ENCODE assay signal across 12 mouse cellular contexts in genomic region chr2:145784964-145785363, GRCm38 (mm10).
A peak's percentile ranks its signal among the peaks of the same experiment; 100 is the strongest.
DNase-seq lines count a peak whose midpoint lies in the region; ATAC-seq and TF ChIP-seq lines count a peak whose summit lies in the region.
"Had no signal": no experiment of that assay in that cellular context is flagged by ENCODE, and none has a peak within 500 bp of the region (broad histone marks: within the 10 kb centered on the region; RNA-seq: fewer than 3 reads in every experiment).

No protein-coding gene starts in this region.

- peak overlapping the region; percentile 68 for H3K27ac ChIP-seq in intestine, embryonic 14.5 days (ENCODE audit: low read depth)
- no peak overlapping the region; the same call in 1 of the 2 replicates for H3K27ac ChIP-seq in intestine, postnatal 0 days (ENCODE audit: low read depth, low read length)
- H3K27ac ChIP-seq in heart, postnatal 0 days (ENCODE audit: low read depth), result peak overlapping the region; percentile 30; the same call in 1 of the 2 replicates
- H3K27ac ChIP-seq in stomach, postnatal 0 days (replicated peaks), result peak overlapping the region; percentile 82
- H3K27ac ChIP-seq: midbrain, embryonic 13.5 days had no signal

- peaks cover 35% of the 10 kb centered on the region for H3K4me1 ChIP-seq in intestine, embryonic 14.5 days (replicated peaks; ENCODE audit: control insufficient read depth, insufficient read depth, low read length)
- H3K4me1 ChIP-seq in intestine, postnatal 0 days (replicated peaks; ENCODE audit: control insufficient read depth, insufficient read depth, low read length), result peaks cover 4% of the 10 kb centered on the region; the same call in 1 of the 2 replicates
- peaks cover 20% of the 10 kb centered on the region; the same call in 1 of the 2 replicates for H3K4me1 ChIP-seq in heart, postnatal 0 days (ENCODE audit: control insufficient read depth, insufficient read depth)
- H3K4me1 ChIP-seq in stomach, postnatal 0 days (replicated peaks; ENCODE audit: control insufficient read depth, insufficient read depth), result peaks cover 6% of the 10 kb centered on the region

- ATAC-seq in intestine, embryonic 14.5 days (replicated peaks; ENCODE audit: low FRiP score, low TSS enrichment, low read depth), result no peak
- no peak for ATAC-seq in intestine, postnatal 0 days
- no peak for ATAC-seq in heart, postnatal 0 days (ENCODE audit: insufficient read depth, low read depth)
- ATAC-seq in stomach, postnatal 0 days (ENCODE audit: low FRiP score, low TSS enrichment), result peak; percentile 3; the same call in 1 of the 2 replicates
- ATAC-seq in erythroid progenitor cell, adult 5-6 weeks (replicated peaks; ENCODE audit: low FRiP score, poor library complexity, severe bottlenecking), result no peak

- WGBS in intestine, embryonic 14.5 days, result 81% methylated on average over 1 of the region's 1 CpGs
- WGBS in intestine, postnatal 0 days, result 61% methylated on average over 1 of the region's 1 CpGs
- 65% methylated on average over 1 of the region's 1 CpGs for WGBS in heart, postnatal 0 days
- 78% methylated on average over 1 of the region's 1 CpGs for WGBS in stomach, postnatal 0 days

- no peak overlapping the region for H3K4me2 ChIP-seq in intestine, embryonic 14.5 days (ENCODE audit: low read length)
- no peak overlapping the region for H3K4me2 ChIP-seq in intestine, postnatal 0 days (replicated peaks; ENCODE audit: low read depth)
- H3K4me2 ChIP-seq in heart, postnatal 0 days (ENCODE audit: low read depth, low read length), result no peak overlapping the region
- no peak overlapping the region for H3K4me2 ChIP-seq in stomach, postnatal 0 days (replicated peaks; ENCODE audit: low read depth)

- TF ChIP-seq CTCF in intestine, postnatal 0 days (IDR thresholded peaks at IDR 0.05; ENCODE audit: low read depth), result no peak
- TF ChIP-seq CTCF in heart, postnatal 0 days (IDR thresholded peaks at IDR 0.05; ENCODE audit: low read depth), result no peak
- TF ChIP-seq CTCF in stomach, postnatal 0 days (IDR thresholded peaks at IDR 0.05; ENCODE audit: low read depth), result no peak

- H3K36me3 ChIP-seq in intestine, embryonic 14.5 days (ENCODE audit: control insufficient read depth, insufficient read depth, low read length), result no peaks in the 10 kb centered on the region
- H3K36me3 ChIP-seq in intestine, postnatal 0 days (ENCODE audit: control insufficient read depth, insufficient read depth), result no peaks in the 10 kb centered on the region
- H3K36me3 ChIP-seq in heart, postnatal 0 days (replicated peaks; ENCODE audit: control insufficient read depth, insufficient read depth, low read length), result no peaks in the 10 kb centered on the region
- H3K36me3 ChIP-seq in stomach, postnatal 0 days (ENCODE audit: control insufficient read depth, insufficient read depth, low read length), result no peaks in the 10 kb centered on the region
- H3K36me3 ChIP-seq: hindbrain, embryonic 15.5 days; midbrain, embryonic 13.5 days had no signal

- H3K9me3 ChIP-seq in intestine, embryonic 14.5 days (ENCODE audit: control insufficient read depth, low read length), result no peaks in the 10 kb centered on the region
- H3K9me3 ChIP-seq in intestine, postnatal 0 days (ENCODE audit: control insufficient read depth), result no peaks in the 10 kb centered on the region
- no peaks in the 10 kb centered on the region for H3K9me3 ChIP-seq in heart, postnatal 0 days (replicated peaks; ENCODE audit: control insufficient read depth, low read length)
- no peaks in the 10 kb centered on the region for H3K9me3 ChIP-seq in stomach, postnatal 0 days (ENCODE audit: control insufficient read depth, low read length)
- H3K9me3 ChIP-seq: hindbrain, embryonic 15.5 days; midbrain, embryonic 13.5 days had no signal

- no peaks in the 10 kb centered on the region for H3K27me3 ChIP-seq in intestine, embryonic 14.5 days (replicated peaks; ENCODE audit: control insufficient read depth, insufficient read depth, low read length)
- H3K27me3 ChIP-seq in intestine, postnatal 0 days (replicated peaks; ENCODE audit: control insufficient read depth, insufficient read depth, low read length), result no peaks in the 10 kb centered on the region
- no peaks in the 10 kb centered on the region for H3K27me3 ChIP-seq in heart, postnatal 0 days (ENCODE audit: control insufficient read depth, insufficient read depth, low read length)
- H3K27me3 ChIP-seq in stomach, postnatal 0 days (ENCODE audit: control insufficient read depth, insufficient read depth, low read length), result no peaks in the 10 kb centered on the region
- H3K27me3 ChIP-seq: hindbrain, embryonic 15.5 days had no signal

- DNase-seq in intestine, embryonic 14.5 days (ENCODE audit: low spot score), result no peak
- peak; percentile 26 for DNase-seq in retina, postnatal 1 day
- no peak for DNase-seq in retina, embryonic 14.5 days (ENCODE audit: low spot score)
- peak; percentile 36 for DNase-seq in heart, postnatal 0 days (ENCODE audit: low spot score)
- no peak for DNase-seq in stomach, postnatal 0 days (ENCODE audit: low spot score)
- DNase-seq in B cell, adult 2 months, result no peak
- DNase-seq: cerebellum, adult 9-10 months; thymus, postnatal 14 days had no signal

- H3K4me3 ChIP-seq in intestine, embryonic 14.5 days (ENCODE audit: low read depth, low read length), result no peak overlapping the region
- H3K4me3 ChIP-seq in intestine, postnatal 0 days (ENCODE audit: low read depth, low read length), result no peak overlapping the region
- H3K4me3 ChIP-seq in heart, postnatal 0 days (ENCODE audit: low read depth, low read length), result no peak overlapping the region
- H3K4me3 ChIP-seq in stomach, postnatal 0 days (ENCODE audit: low read depth, low read length), result no peak overlapping the region
- H3K4me3 ChIP-seq: hindbrain, embryonic 15.5 days had no signal

- no peak for TF ChIP-seq EP300 in heart, postnatal 0 days (IDR thresholded peaks at IDR 0.05; ENCODE audit: low read depth)
- no peak for TF ChIP-seq EP300 in stomach, postnatal 0 days (optimal IDR thresholded peaks at IDR 0.05)

- H3K9ac ChIP-seq in intestine, embryonic 14.5 days (ENCODE audit: low read length), result no peak overlapping the region
- no peak overlapping the region for H3K9ac ChIP-seq in intestine, postnatal 0 days (ENCODE audit: low read depth, low read length)
- H3K9ac ChIP-seq in heart, postnatal 0 days (replicated peaks; ENCODE audit: low read depth, low read length), result no peak overlapping the region
- no peak overlapping the region for H3K9ac ChIP-seq in stomach, postnatal 0 days (ENCODE audit: low read length)

Comparison
In these comparisons a context has a peak if more than half of its experiments do, and no peak if none do; other contexts are left out.
1. DNase-seq: peak in retina, postnatal 1 day (single experiment) and heart, postnatal 0 days (single experiment); none in intestine, embryonic 14.5 days (single experiment), retina, embryonic 14.5 days (single experiment), stomach, postnatal 0 days (single experiment) and B cell, adult 2 months (0 of 2).